18 mouse cellular contexts compared by ENCODE assay signal in genomic region chr1:165042105-165042504, GRCm38 (mm10).
DNase-seq lines count a peak whose midpoint lies in the region; ATAC-seq lines count a peak whose summit lies in the region.
"Had no signal": no experiment of that assay in that cellular context is flagged by ENCODE, and none has a peak within 500 bp of the region (broad histone marks: within the 10 kb centered on the region; RNA-seq: fewer than 3 reads in every experiment).

No protein-coding gene starts in this region.

- 71% methylated on average over 2 of the region's 2 CpGs for WGBS in midbrain, embryonic 10.5 days

- H3K36me3 ChIP-seq in midbrain, embryonic 10.5 days = no peaks in the 10 kb centered on the region
- H3K36me3 ChIP-seq: G1E; heart, embryonic 12.5 days; intestine, embryonic 15.5 days; limb, embryonic 15.5 days; lung, embryonic 15.5 days had no signal

- peak; percentile 78 for ATAC-seq in frontal cortex, adult (ENCODE audit: low TSS enrichment)
- ATAC-seq: intestine, embryonic 15.5 days had no signal

- H3K27ac ChIP-seq in midbrain, embryonic 10.5 days (replicated peaks) = 0 out of 2 replicates have a peak overlapping the region, but pooled peaks have one; percentile 28
- H3K27ac ChIP-seq: intestine, embryonic 15.5 days; limb, embryonic 15.5 days; lung, embryonic 15.5 days had no signal

- H3K27me3 ChIP-seq in midbrain, embryonic 10.5 days (ENCODE audit: low read depth, poor library complexity, severe bottlenecking) = no peaks in the 10 kb centered on the region
- H3K27me3 ChIP-seq: heart, embryonic 12.5 days; intestine, embryonic 15.5 days; limb, embryonic 15.5 days; lung, embryonic 15.5 days had no signal

- H3K4me1 ChIP-seq in midbrain, embryonic 10.5 days = peaks cover 38% of the 10 kb centered on the region
- H3K4me1 ChIP-seq: lung, embryonic 15.5 days had no signal

- DNase-seq in frontal cortex, postnatal 25 days (ENCODE audit: low spot score in 2 of 2) = no peak
- DNase-seq in right cerebral cortex, adult 18-20 months = peak; percentile 62
- no peak for DNase-seq in right cerebral cortex, postnatal 36 days (ENCODE audit: low spot score in 2 of 2)
- no peak for DNase-seq in midbrain, embryonic 10.5 days (ENCODE audit: low spot score)
- DNase-seq in embryo, embryonic 9.5 days (ENCODE audit: extremely low spot score) = no peak
- DNase-seq in adrenal gland, postnatal 36 days = no peak
- DNase-seq in thymus, postnatal 0 days (ENCODE audit: low spot score) = no peak
- DNase-seq: cerebellum, postnatal 14 days; gastrocnemius, postnatal 14 days; spleen, adult 18-20 months; thymus, adult 18-20 months had no signal

- H3K4me3 ChIP-seq in midbrain, embryonic 10.5 days = no peak overlapping the region
- H3K4me3 ChIP-seq: erythroblast, embryonic 14.5 days; heart, embryonic 12.5 days; intestine, embryonic 15.5 days; limb, embryonic 15.5 days; lung, embryonic 15.5 days had no signal

- H3K9me3 ChIP-seq in midbrain, embryonic 10.5 days (replicated peaks) = no peaks in the 10 kb centered on the region
- H3K9me3 ChIP-seq: heart, embryonic 12.5 days; intestine, embryonic 15.5 days; limb, embryonic 15.5 days; lung, embryonic 15.5 days had no signal
